Mouse (Mus musculus): ENCODE measurements around the gene Apobec4. TPM values are rescaled to one million over a fixed set of nuclear protein-coding genes. Genes with fewer than 3 reads are reported as not detected.
A peak's percentile ranks its signal among the peaks of the same experiment; 100 is the strongest.

Apobec4 gene
- total RNA-seq, 1 experiment: not detected

GRCm38 (mm10) chr1:152790254-152790653, 39.9 kb downstream of the Apobec4 start:
- Histone ChIP-seq H3K9ac (ENCODE audit: insufficient read depth, low read depth, low read length, poor library complexity, severe bottlenecking) (peak overlapping the region; percentile 1; the same call in 1 of the 2 replicates), H3K36me3 (ENCODE audit: control insufficient read depth, insufficient read depth, low read length, poor library complexity, severe bottlenecking) (no peaks in the 10 kb centered on the region), H3K9me3 (ENCODE audit: control insufficient read depth, insufficient read depth, low read depth, low read length) (no peaks in the 10 kb centered on the region), H3K4me1 (ENCODE audit: control insufficient read depth in 2 of 2, insufficient read depth in 2 of 2, low read length in 2 of 2, poor library complexity in 1 of 2) (peaks cover 9 to 19% of the 10 kb centered on the region in 2 experiments), H3K27ac (ENCODE audit: insufficient read depth, low read depth, low read length, poor library complexity, severe bottlenecking) (no peak overlapping the region; the same call in 1 of the 2 replicates), H3K4me3 (ENCODE audit: insufficient read depth in 1 of 2, low read depth in 1 of 2, low read length in 2 of 2, poor library complexity in 1 of 2, severe bottlenecking in 1 of 2) (no peak overlapping the region)
- DNase-seq (ENCODE audit: low read depth, low spot score): peak; percentile 85
- in situ Hi-C loops (cut with MboI; ENCODE audit: low sequenced_read_pairs in 2 of 2, unreplicated experiment in 2 of 2): loop anchor here (25.0 kb wide), 2 partner anchors 297 to 597 kb away; no protein-coding TSS in a partner anchor
- TF ChIP-seq HCFC1 (IDR thresholded peaks at IDR 0.05; ENCODE audit: borderline replicate concordance, insufficient read depth, low read length) (peak; percentile 15; the same call in 1 of the 2 replicates), ZC3H11A (IDR thresholded peaks at IDR 0.05; ENCODE audit: borderline replicate concordance, low read depth, low read length) (peak; percentile 90), MAFK (IDR thresholded peaks at IDR 0.05; ENCODE audit: insufficient read depth, low read depth, low read length) (no peak), ZNF384 (IDR thresholded peaks at IDR 0.05; ENCODE audit: low read depth, low read length) (peak; percentile 24; the same call in 1 of the 2 replicates), CHD2 (IDR thresholded peaks at IDR 0.05; ENCODE audit: low read depth, low read length) (no peak)

GRCm38 (mm10) chr1:152790821-152791220, 40.5 kb downstream of the Apobec4 start:
- no peaks in the 10 kb centered on the region for H3K9me3 ChIP-seq (ENCODE audit: control insufficient read depth, insufficient read depth, low read depth, low read length)
- H3K4me1 ChIP-seq (ENCODE audit: control insufficient read depth in 2 of 2, insufficient read depth in 2 of 2, low read length in 2 of 2, poor library complexity in 1 of 2): peaks cover 13 to 23% of the 10 kb centered on the region in 2 experiments
- no peak overlapping the region; the same call in 1 of the 2 replicates for H3K9ac ChIP-seq (ENCODE audit: insufficient read depth, low read depth, low read length, poor library complexity, severe bottlenecking)
- no peaks in the 10 kb centered on the region for H3K36me3 ChIP-seq (ENCODE audit: control insufficient read depth, insufficient read depth, low read length, poor library complexity, severe bottlenecking)
- DNase-seq (ENCODE audit: low read depth, low spot score): no peak
- no peak for TF ChIP-seq HCFC1 (IDR thresholded peaks at IDR 0.05; ENCODE audit: borderline replicate concordance, insufficient read depth, low read length)
- TF ChIP-seq MAFK (IDR thresholded peaks at IDR 0.05; ENCODE audit: insufficient read depth, low read depth, low read length): no peak
- TF ChIP-seq ZNF384 (IDR thresholded peaks at IDR 0.05; ENCODE audit: low read depth, low read length): no peak
- TF ChIP-seq ZC3H11A (IDR thresholded peaks at IDR 0.05; ENCODE audit: borderline replicate concordance, low read depth, low read length): no peak
- TF ChIP-seq CHD2 (IDR thresholded peaks at IDR 0.05; ENCODE audit: low read depth, low read length): no peak
- H3K4me3 ChIP-seq (ENCODE audit: insufficient read depth in 1 of 2, low read depth in 1 of 2, low read length in 2 of 2, poor library complexity in 1 of 2, severe bottlenecking in 1 of 2): no peak overlapping the region
- H3K27ac ChIP-seq (ENCODE audit: insufficient read depth, low read depth, low read length, poor library complexity, severe bottlenecking): no peak overlapping the region; the same call in 1 of the 2 replicates
- in situ Hi-C loops (cut with MboI; ENCODE audit: low sequenced_read_pairs in 2 of 2, unreplicated experiment in 2 of 2): loop anchor here (25.0 kb wide), 2 partner anchors 296 to 596 kb away; no protein-coding TSS in a partner anchor

GRCm38 (mm10) chr1:152791269-152791668, 40.9 kb downstream of the Apobec4 start:
- Histone ChIP-seq H3K27ac (ENCODE audit: insufficient read depth, low read depth, low read length, poor library complexity, severe bottlenecking) (no peak overlapping the region; the same call in 1 of the 2 replicates), H3K4me1 (ENCODE audit: control insufficient read depth in 2 of 2, insufficient read depth in 2 of 2, low read length in 2 of 2, poor library complexity in 1 of 2) (peaks cover 13 to 27% of the 10 kb centered on the region in 2 experiments)

DNA sequence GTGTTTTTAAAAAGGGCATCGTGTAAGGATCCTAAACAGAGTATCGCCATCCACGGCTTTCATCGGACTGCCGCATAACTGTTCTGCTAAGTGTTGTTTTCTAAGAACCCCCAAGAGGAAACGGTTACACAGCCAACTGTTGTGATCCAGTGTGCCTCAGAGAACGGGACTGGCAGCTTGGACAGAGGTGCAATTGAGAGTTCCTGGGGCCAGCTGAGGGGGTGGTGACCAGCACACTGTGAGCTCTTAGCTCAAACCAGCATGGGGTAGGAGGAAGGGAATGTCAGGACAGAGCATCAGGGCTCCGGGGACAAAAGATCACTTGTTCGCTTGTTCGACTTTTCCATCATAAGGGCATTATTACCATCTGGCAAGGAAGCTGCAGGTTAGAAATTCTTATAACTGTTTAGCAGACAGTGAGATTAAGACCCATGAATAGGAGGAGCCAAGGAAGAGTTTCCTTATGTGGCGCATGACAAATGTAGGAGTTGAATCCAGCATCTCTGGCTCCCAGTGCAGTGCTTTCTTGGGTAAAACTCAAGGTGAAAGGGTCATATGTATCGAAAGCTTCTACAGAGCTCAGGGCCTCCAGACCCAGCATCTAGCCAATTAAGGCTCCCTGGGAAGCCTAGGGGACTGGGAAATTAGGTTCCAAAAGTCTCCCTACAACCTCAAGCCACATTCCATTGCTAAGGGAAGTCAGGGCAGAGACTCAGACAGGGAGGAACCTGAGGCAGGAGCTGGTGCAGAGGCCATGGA, 42.6 kb downstream of the Apobec4 start:
- in situ Hi-C loops (cut with MboI; ENCODE audit: low sequenced_read_pairs in 2 of 2, unreplicated experiment in 2 of 2): loop anchor here (25.0 kb wide), 2 partner anchors 294 to 594 kb away; no protein-coding TSS in a partner anchor
- Histone ChIP-seq H3K36me3 (ENCODE audit: control insufficient read depth, insufficient read depth, low read length, poor library complexity, severe bottlenecking) (no peaks in the 10 kb centered on the region), H3K4me1 (ENCODE audit: control insufficient read depth in 2 of 2, insufficient read depth in 2 of 2, low read length in 2 of 2, poor library complexity in 1 of 2) (peaks cover 17 to 36% of the 10 kb centered on the region in 2 experiments), H3K9me3 (ENCODE audit: control insufficient read depth, insufficient read depth, low read depth, low read length) (no peaks in the 10 kb centered on the region), H3K4me3 (ENCODE audit: insufficient read depth in 1 of 2, low read depth in 1 of 2, low read length in 2 of 2, poor library complexity in 1 of 2, severe bottlenecking in 1 of 2) (no peak overlapping the region), H3K27ac (ENCODE audit: insufficient read depth, low read depth, low read length, poor library complexity, severe bottlenecking) (peak overlapping the region; percentile 91), H3K9ac (ENCODE audit: insufficient read depth, low read depth, low read length, poor library complexity, severe bottlenecking) (no peak overlapping the region; the same call in 1 of the 2 replicates)
- DNase-seq (ENCODE audit: low read depth, low spot score): no peak
- no peak for TF ChIP-seq CHD2 (IDR thresholded peaks at IDR 0.05; ENCODE audit: low read depth, low read length)
- TF ChIP-seq ZNF384 (IDR thresholded peaks at IDR 0.05; ENCODE audit: low read depth, low read length): no peak
- TF ChIP-seq MAFK (IDR thresholded peaks at IDR 0.05; ENCODE audit: insufficient read depth, low read depth, low read length): no peak
- no peak for TF ChIP-seq ZC3H11A (IDR thresholded peaks at IDR 0.05; ENCODE audit: borderline replicate concordance, low read depth, low read length)
- TF ChIP-seq HCFC1 (IDR thresholded peaks at IDR 0.05; ENCODE audit: borderline replicate concordance, insufficient read depth, low read length): no peak

More at GRCm38 (mm10) chr1:152791269-152791668, 40.9 kb downstream of the Apobec4 start:
- DNase-seq (ENCODE audit: low read depth, low spot score): peak; percentile 46
- H3K9me3 ChIP-seq (ENCODE audit: control insufficient read depth, insufficient read depth, low read depth, low read length): no peaks in the 10 kb centered on the region
- TF ChIP-seq HCFC1 (IDR thresholded peaks at IDR 0.05; ENCODE audit: borderline replicate concordance, insufficient read depth, low read length) (no peak), ZC3H11A (IDR thresholded peaks at IDR 0.05; ENCODE audit: borderline replicate concordance, low read depth, low read length) (no peak), MAFK (IDR thresholded peaks at IDR 0.05; ENCODE audit: insufficient read depth, low read depth, low read length) (peak; percentile 55; the same call in 1 of the 2 replicates)
- in situ Hi-C loops (cut with MboI; ENCODE audit: low sequenced_read_pairs in 2 of 2, unreplicated experiment in 2 of 2): loop anchor here (25.0 kb wide), 2 partner anchors 296 to 596 kb away; no protein-coding TSS in a partner anchor
- H3K36me3 ChIP-seq (ENCODE audit: control insufficient read depth, insufficient read depth, low read length, poor library complexity, severe bottlenecking): no peaks in the 10 kb centered on the region
- no peak overlapping the region for H3K4me3 ChIP-seq (ENCODE audit: insufficient read depth in 1 of 2, low read depth in 1 of 2, low read length in 2 of 2, poor library complexity in 1 of 2, severe bottlenecking in 1 of 2)
- H3K9ac ChIP-seq (ENCODE audit: insufficient read depth, low read depth, low read length, poor library complexity, severe bottlenecking): no peak overlapping the region
